Mouse (Mus musculus) stomach, postnatal 0 days (tissue): ENCODE measurements at regions not wholly inside any gene's neighbourhood (a gene's known extent, or its start where the extent isn't known, plus 50 kb on each side); places are given as distances from the start of the nearest gene placed in this dataset.

Source experiments
- CTCF ChIP-seq: IDR thresholded peaks from 2 replicates; pipeline ENCODE4 v1.5.1; 2016; ENCODE audit warnings: antibody characterized with exemption, low read depth, mild to moderate bottlenecking, moderate library complexity
- EP300 ChIP-seq: optimal IDR thresholded peaks from 2 replicates; pipeline ENCODE3; 2016; ENCODE audit warnings: antibody characterized with exemption

GRCm38 (mm10) chr1:61419839-61420238 is 218.8 kb upstream of the Pard3b start:
- TF ChIP-seq CTCF, result no peak
- no peak for TF ChIP-seq EP300
